In genomic region chr5:92133006-92133405, GRCm38 (mm10) we compare ENCODE assay signal across 7 mouse cellular contexts. TPM values are rescaled to one million over a fixed set of nuclear protein-coding genes. Genes with fewer than 3 reads are reported as not detected.
DNase-seq lines count a peak whose midpoint lies in the region; ATAC-seq and TF ChIP-seq lines count a peak whose summit lies in the region.
"Not testable (repeated sequence)": the region's sequence is repeated elsewhere in the genome, so short reads cannot be mapped to it uniquely, and the experiment has no call there.

No protein-coding gene starts in this region.

- peak overlapping the region; percentile 56 for H3K4me2 ChIP-seq in liver, embryonic 13.5 days
- peak overlapping the region; percentile 55 for H3K4me2 ChIP-seq in liver, embryonic 15.5 days
- not testable (repeated sequence) for H3K4me2 ChIP-seq in liver, postnatal 0 days (ENCODE audit: low read depth, low read length)

- not testable (repeated sequence) for TF ChIP-seq EP300 in liver, postnatal 0 days (IDR thresholded peaks at IDR 0.05; ENCODE audit: low read depth)

- not testable (repeated sequence) for TF ChIP-seq POLR2A in bone marrow, adult 2 months (IDR thresholded peaks at IDR 0.05; ENCODE audit: borderline replicate concordance, control insufficient read depth, low read depth, low read length)

- H3K27me3 ChIP-seq in erythroblast, embryonic 14.5 days (ENCODE audit: control insufficient read depth); liver, embryonic 13.5 days; liver, embryonic 15.5 days; liver, postnatal 0 days (ENCODE audit: insufficient read depth, low read length): not testable (repeated sequence)

- WGBS in bone marrow, adult 2 months = 75% methylated on average over 4 of the region's 4 CpGs
- 61% methylated on average over 4 of the region's 4 CpGs for WGBS in liver, embryonic 13.5 days (ENCODE audit: insufficient replicate concordance)
- whole genome bisulfite sequencing in liver, embryonic 15.5 days (ENCODE audit: insufficient replicate concordance) = 67% methylated on average over 4 of the region's 4 CpGs
- 71% methylated on average over 4 of the region's 4 CpGs for WGBS in liver, postnatal 0 days (ENCODE audit: insufficient replicate concordance)

- H3K9me3 ChIP-seq in erythroblast, embryonic 14.5 days (ENCODE audit: control insufficient read depth, low read length) = peaks cover 11% of the 10 kb centered on the region
- not testable (repeated sequence) for H3K9me3 ChIP-seq in liver, embryonic 13.5 days (replicated peaks); liver, embryonic 15.5 days (replicated peaks); liver, postnatal 0 days (ENCODE audit: low read length)

- not testable (repeated sequence) for ATAC-seq in liver, embryonic 13.5 days (ENCODE audit: low read depth); liver, embryonic 15.5 days (ENCODE audit: insufficient read depth); liver, postnatal 0 days

- peaks cover 55% of the 10 kb centered on the region for H3K36me3 ChIP-seq in erythroblast, embryonic 14.5 days (ENCODE audit: control insufficient read depth)
- H3K36me3 ChIP-seq in liver, embryonic 13.5 days = peaks cover 18% of the 10 kb centered on the region
- peaks cover 20% of the 10 kb centered on the region for H3K36me3 ChIP-seq in liver, embryonic 15.5 days (replicated peaks)
- H3K36me3 ChIP-seq in liver, postnatal 0 days (replicated peaks; ENCODE audit: insufficient read depth, low read length) = not testable (repeated sequence)

- not testable (repeated sequence) for H3K27ac ChIP-seq in bone marrow, adult 2 months (ENCODE audit: control insufficient read depth, insufficient read depth, low read depth, low read length, poor library complexity); liver, postnatal 0 days (ENCODE audit: low read depth)
- H3K27ac ChIP-seq in liver, embryonic 13.5 days = peak overlapping the region; percentile 57
- H3K27ac ChIP-seq in liver, embryonic 15.5 days (replicated peaks) = peak overlapping the region; percentile 72

- H3K4me3 ChIP-seq in bone marrow, adult 2 months (replicated peaks; ENCODE audit: control insufficient read depth, low read depth, low read length) = peak overlapping the region; percentile 38
- peak overlapping the region; percentile 63 for H3K4me3 ChIP-seq in erythroblast, embryonic 14.5 days (replicated peaks)
- peak overlapping the region; percentile 45 for H3K4me3 ChIP-seq in liver, embryonic 13.5 days (replicated peaks)
- H3K4me3 ChIP-seq in liver, embryonic 15.5 days (replicated peaks) = peak overlapping the region; percentile 42
- peak overlapping the region; percentile 8; the same call in 1 of the 2 replicates for H3K4me3 ChIP-seq in liver, postnatal 0 days (ENCODE audit: low read depth, low read length)

- TF ChIP-seq CTCF in bone marrow, adult 2 months (IDR thresholded peaks at IDR 0.05; ENCODE audit: control insufficient read depth, insufficient read depth, low read length); liver, postnatal 0 days (IDR thresholded peaks at IDR 0.05; ENCODE audit: low read depth): not testable (repeated sequence)

- H3K4me1 ChIP-seq in bone marrow, adult 2 months (ENCODE audit: control insufficient read depth, insufficient read depth, low read length) = not testable (repeated sequence)
- H3K4me1 ChIP-seq in erythroblast, embryonic 14.5 days (ENCODE audit: control insufficient read depth) = peaks cover 83% of the 10 kb centered on the region
- peaks cover 68% of the 10 kb centered on the region for H3K4me1 ChIP-seq in liver, embryonic 13.5 days (replicated peaks)
- H3K4me1 ChIP-seq in liver, embryonic 15.5 days (replicated peaks) = peaks cover 68% of the 10 kb centered on the region
- peaks cover 25% of the 10 kb centered on the region for H3K4me1 ChIP-seq in liver, postnatal 0 days (ENCODE audit: insufficient read depth)

- H3K9ac ChIP-seq in liver, embryonic 13.5 days; liver, postnatal 0 days (replicated peaks): not testable (repeated sequence)
- 0 out of 2 replicates have a peak overlapping the region, but pooled peaks have one; percentile 2 for H3K9ac ChIP-seq in liver, embryonic 15.5 days

- DNase-seq in R1 (ENCODE audit: low read depth, low spot score) (peak; percentile 52), liver (peak; percentile 49)
- peak; percentile 64 for DNase-seq in liver, embryonic 13.5 days
- DNase-seq in liver, postnatal 0 days = not testable (repeated sequence)

RNA-seq across cellular contexts. Expression of gene Uso1, which starts 4.7 kb away (rescaled TPM):
- polyA plus RNA-seq in bone marrow, adult 2 months (2011; ENCODE audit: insufficient read depth, insufficient read length, low replicate concordance, missing spikeins) = 16.3 and 23.1 TPM in 2 replicates
- polyA plus RNA-seq in erythroblast, embryonic 14.5 days (2012) = 0.53 and 0.71 TPM in 2 replicates
- polyA plus RNA-seq in liver, embryonic 13.5 days (2015; fragmentation: Nextera tagmentation; extraction: Ambion mirVana) = 23.9 and 28.3 TPM in 2 replicates
- polyA plus RNA-seq in liver, embryonic 15.5 days (2015; fragmentation: Nextera tagmentation; extraction: Ambion mirVana) = 20.2 and 20.4 TPM in 2 replicates
- polyA plus RNA-seq in liver, postnatal 0 days (2015; fragmentation: Nextera tagmentation; extraction: Ambion mirVana) = 22.0 and 22.2 TPM in 2 replicates

RNA-seq across cellular contexts. Expression of gene G3bp2, which starts 49.5 kb away (rescaled TPM):
- polyA plus RNA-seq in bone marrow, adult 2 months (2011; ENCODE audit: insufficient read depth, insufficient read length, low replicate concordance, missing spikeins) = 22.7 and 46.8 TPM in 2 replicates
- 1.2 and 1.3 TPM in 2 replicates for polyA plus RNA-seq in erythroblast, embryonic 14.5 days (2012)
- 79.7 and 93.4 TPM in 2 replicates for polyA plus RNA-seq in liver, embryonic 13.5 days (2015; fragmentation: Nextera tagmentation; extraction: Ambion mirVana)
- polyA plus RNA-seq in liver, embryonic 15.5 days (2015; fragmentation: Nextera tagmentation; extraction: Ambion mirVana) = 42.8 and 50.1 TPM in 2 replicates
- polyA plus RNA-seq in liver, postnatal 0 days (2015; fragmentation: Nextera tagmentation; extraction: Ambion mirVana) = 46.7 and 50.1 TPM in 2 replicates

Comparison
In these comparisons a context has a peak if more than half of its experiments do, and no peak if none do; other contexts are left out.
1. H3K4me3 ChIP-seq: peak in every context shown above with its lines; median percentile 63 in erythroblast, embryonic 14.5 days; 45 in liver, embryonic 13.5 days; 42 in liver, embryonic 15.5 days; 38 in bone marrow, adult 2 months; 8 in liver, postnatal 0 days.
2. RNA of gene Uso1, which starts 4.7 kb away (polyA plus RNA-seq): 23.9 to 28.3 TPM in liver, embryonic 13.5 days, 16.3 to 23.1 TPM in bone marrow, adult 2 months, 22.0 to 22.2 TPM in liver, postnatal 0 days and 20.2 to 20.4 TPM in liver, embryonic 15.5 days; 0.53 to 0.71 TPM in erythroblast, embryonic 14.5 days; every median in the first group is over 10 times any median in the second.
3. RNA of gene G3bp2, which starts 49.5 kb away (polyA plus RNA-seq): 79.7 to 93.4 TPM in liver, embryonic 13.5 days, 46.7 to 50.1 TPM in liver, postnatal 0 days, 42.8 to 50.1 TPM in liver, embryonic 15.5 days and 22.7 to 46.8 TPM in bone marrow, adult 2 months; 1.2 to 1.3 TPM in erythroblast, embryonic 14.5 days; every median in the first group is over 10 times any median in the second.